Mouse (Mus musculus) hindbrain, embryonic 12.5 days (tissue): ENCODE measurements at regions not wholly inside any gene's neighbourhood (a gene's known extent, or its start where the extent isn't known, plus 50 kb on each side); places are given as distances from the start of the nearest gene placed in this dataset.

Experiments used
- ATAC-seq: fragments of 200-750 bp; cut with Nextera tagmentation; 2 replicates; pipeline ENCODE4 v1.8.0; 2017; ENCODE audit warnings: moderate TSS enrichment; ENCODE audit not compliant: low FRiP score
- H3K27ac ChIP-seq: fragments of 300-500 bp; sonication (generic); 2 replicates; pipeline ENCODE4 v1.5.1; 2016; ENCODE audit warnings: mild to moderate bottlenecking
- H3K27me3 ChIP-seq: fragments of 300-500 bp; sonication (generic); 2 replicates; pipeline ENCODE4 v1.6.1; 2016; ENCODE audit warnings: mild to moderate bottlenecking
- H3K36me3 ChIP-seq: fragments of 300-500 bp; sonication (generic); 2 replicates; pipeline ENCODE4 v1.6.1; 2016; ENCODE audit warnings: mild to moderate bottlenecking
- H3K4me1 ChIP-seq: fragments of 300-500 bp; sonication (generic); 2 replicates; pipeline ENCODE4 v1.6.1; 2016
- H3K4me2 ChIP-seq: fragments of 300-500 bp; sonication (generic); replicated peaks from 2 replicates; pipeline ENCODE4 v1.6.1; 2016; ENCODE audit warnings: mild to moderate bottlenecking
- H3K4me3 ChIP-seq: fragments of 300-500 bp; sonication (generic); 2 replicates; pipeline ENCODE4 v1.5.1; 2016; ENCODE audit warnings: mild to moderate bottlenecking
- H3K9ac ChIP-seq: fragments of 300-500 bp; sonication (generic); 2 replicates; pipeline ENCODE4 v1.6.1; 2016; ENCODE audit warnings: mild to moderate bottlenecking, moderate library complexity
- H3K9me3 ChIP-seq: fragments of 300-500 bp; sonication (generic); replicated peaks from 2 replicates; pipeline ENCODE4 v1.6.1; 2016; ENCODE audit warnings: mild to moderate bottlenecking
- WGBS: fragments of 180-500 bp; shearing (Covaris S2); methylation state at CpG from one replicate; pipeline ENCODE4 v1.1.7; 2016; 5-methylcytosine and 5-hydroxymethylcytosine counted together

- 66% methylated on average over 3 of the region's 3 CpGs for WGBS
- no peaks in the 10 kb centered on the region for H3K36me3 ChIP-seq
- H3K4me1 ChIP-seq, result no peaks in the 10 kb centered on the region
- H3K4me3 ChIP-seq, result no peak overlapping the region
- no peaks in the 10 kb centered on the region for H3K27me3 ChIP-seq
- H3K4me2 ChIP-seq, result no peak overlapping the region
- no peak overlapping the region for H3K9ac ChIP-seq
- H3K27ac ChIP-seq, result no peak overlapping the region
- no peaks in the 10 kb centered on the region for H3K9me3 ChIP-seq
- ATAC-seq, result no peak
These were observed 113.4 kb upstream of the Nt5c1b start for GRCm38 (mm10) chr12:10256385-10256784.

- 76% methylated on average over 1 of the region's 1 CpGs for WGBS
- H3K9ac ChIP-seq, result no peak overlapping the region
- no peaks in the 10 kb centered on the region for H3K4me1 ChIP-seq
- H3K9me3 ChIP-seq, result no peaks in the 10 kb centered on the region
- H3K27me3 ChIP-seq, result no peaks in the 10 kb centered on the region
- ATAC-seq, result no peak
- H3K27ac ChIP-seq, result no peak overlapping the region
- no peak overlapping the region for H3K4me2 ChIP-seq
- H3K4me3 ChIP-seq, result no peak overlapping the region
- H3K36me3 ChIP-seq, result no peaks in the 10 kb centered on the region
These were observed 103.6 kb upstream of the Nt5c1b start for GRCm38 (mm10) chr12:10266201-10266600.

- H3K4me1 ChIP-seq, result no peaks in the 10 kb centered on the region
- no peak overlapping the region for H3K9ac ChIP-seq
- no peak overlapping the region for H3K4me2 ChIP-seq
- no peaks in the 10 kb centered on the region for H3K36me3 ChIP-seq
- ATAC-seq, result no peak
- no peaks in the 10 kb centered on the region for H3K9me3 ChIP-seq
- 88% methylated on average over 5 of the region's 5 CpGs for WGBS
- H3K4me3 ChIP-seq, result no peak overlapping the region
- no peaks in the 10 kb centered on the region for H3K27me3 ChIP-seq
- H3K27ac ChIP-seq, result no peak overlapping the region
These were observed 97.7 kb upstream of the Nt5c1b start for GRCm38 (mm10) chr12:10272038-10272437.

- H3K36me3 ChIP-seq, result no peaks in the 10 kb centered on the region
- no peak for ATAC-seq
- no peaks in the 10 kb centered on the region for H3K4me1 ChIP-seq
- H3K4me2 ChIP-seq, result no peak overlapping the region
- H3K9me3 ChIP-seq, result no peaks in the 10 kb centered on the region
- H3K4me3 ChIP-seq, result no peak overlapping the region
- WGBS, result 96% methylated on average over 1 of the region's 1 CpGs
- H3K27ac ChIP-seq, result no peak overlapping the region
- H3K9ac ChIP-seq, result no peak overlapping the region
- no peaks in the 10 kb centered on the region for H3K27me3 ChIP-seq
These were observed 94.5 kb upstream of the Nt5c1b start for GRCm38 (mm10) chr12:10275226-10275625.

GRCm38 (mm10) chr12:10292646-10293045, 77.1 kb upstream of the Nt5c1b start:
- H3K36me3 ChIP-seq, result no peaks in the 10 kb centered on the region
- no peak overlapping the region for H3K27ac ChIP-seq
- 76% methylated on average over 4 of the region's 4 CpGs for WGBS
- no peaks in the 10 kb centered on the region for H3K9me3 ChIP-seq
- H3K4me1 ChIP-seq, result no peaks in the 10 kb centered on the region
- no peak for ATAC-seq
- no peak overlapping the region for H3K4me2 ChIP-seq
- no peak overlapping the region for H3K9ac ChIP-seq
- H3K4me3 ChIP-seq, result no peak overlapping the region
- no peaks in the 10 kb centered on the region for H3K27me3 ChIP-seq

DNA sequence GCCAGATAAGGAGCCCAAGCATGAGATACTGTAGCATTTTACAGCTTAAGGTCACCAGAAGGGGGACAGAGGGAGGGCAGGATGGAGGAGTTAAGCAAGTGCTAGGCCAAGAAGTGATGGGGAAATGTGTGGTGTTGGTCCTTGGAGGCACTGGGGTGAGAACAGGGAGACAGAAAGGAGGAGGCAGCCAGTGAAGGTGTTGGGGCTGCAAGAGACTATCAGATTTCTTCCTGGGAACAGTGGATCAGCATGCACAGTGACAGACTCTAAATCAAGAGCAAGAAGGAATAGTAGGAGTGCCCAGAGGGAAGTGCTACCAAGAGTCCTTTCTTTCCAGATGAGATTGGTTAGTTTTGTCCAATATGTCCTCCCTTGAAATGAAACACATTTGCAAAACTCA, 63.8 kb upstream of the Nt5c1b start:
- no peak for ATAC-seq
- no peak overlapping the region for H3K4me2 ChIP-seq
- H3K4me1 ChIP-seq, result no peaks in the 10 kb centered on the region
- H3K4me3 ChIP-seq, result no peak overlapping the region
- no peak overlapping the region for H3K9ac ChIP-seq
- no peaks in the 10 kb centered on the region for H3K36me3 ChIP-seq
- no peaks in the 10 kb centered on the region for H3K27me3 ChIP-seq
- no peak overlapping the region for H3K27ac ChIP-seq
- H3K9me3 ChIP-seq, result no peaks in the 10 kb centered on the region
